Mouse (Mus musculus) limb, embryonic 13.5 days (tissue): ENCODE data around the gene Aatk. TPM values are rescaled to one million over a fixed set of nuclear protein-coding genes. Genes with fewer than 3 reads are reported as not detected.

ENCODE experiments used
- ATAC-seq: fragments of 200-750 bp; cut with Nextera tagmentation; 2 replicates; pipeline ENCODE4 v1.8.0; 2017; ENCODE audit warnings: low read depth, moderate number of reproducible peaks, moderate TSS enrichment; ENCODE audit not compliant: low FRiP score
- H3K27ac ChIP-seq: fragments of 300-500 bp; sonication (generic); 2 replicates; pipeline ENCODE4 v1.5.1; 2015; ENCODE audit warnings: inconsistent platforms, mild to moderate bottlenecking, moderate library complexity
- H3K27me3 ChIP-seq: fragments of 300-500 bp; sonication (generic); 2 replicates; pipeline ENCODE4 v1.6.1; 2015; ENCODE audit warnings: mild to moderate bottlenecking, inconsistent platforms
- H3K36me3 ChIP-seq: fragments of 300-500 bp; sonication (generic); 2 replicates; pipeline ENCODE4 v1.6.1; 2015; ENCODE audit warnings: inconsistent platforms, mild to moderate bottlenecking, moderate library complexity
- H3K4me1 ChIP-seq: fragments of 300-500 bp; sonication (generic); 2 replicates; pipeline ENCODE4 v1.6.1; 2015; ENCODE audit warnings: inconsistent platforms
- H3K4me2 ChIP-seq: fragments of 300-500 bp; sonication (generic); replicated peaks from 2 replicates; pipeline ENCODE4 v1.6.1; 2015; ENCODE audit warnings: inconsistent platforms, mild to moderate bottlenecking, moderate library complexity
- H3K4me3 ChIP-seq: fragments of 300-500 bp; sonication (generic); 2 replicates; pipeline ENCODE4 v1.5.1; 2015; ENCODE audit warnings: moderate library complexity, mild to moderate bottlenecking, inconsistent platforms
- H3K9ac ChIP-seq: fragments of 300-500 bp; sonication (generic); 2 replicates; pipeline ENCODE4 v1.6.1; 2015; ENCODE audit warnings: mild to moderate bottlenecking, inconsistent platforms
- H3K9me3 ChIP-seq: fragments of 300-500 bp; sonication (generic); 2 replicates; pipeline ENCODE4 v1.6.1; 2016; ENCODE audit warnings: inconsistent platforms
- WGBS: fragments of 180-500 bp; shearing (Covaris S2); methylation state at CpG from one replicate; pipeline ENCODE4 v1.1.7; 2015; 5-methylcytosine and 5-hydroxymethylcytosine counted together
- polyA plus RNA-seq: library from polyadenylated mRNA; unstranded; fragments of >200 nt; fragmentation: Nextera tagmentation; extraction: Ambion mirVana; gene quantifications from 2 replicates; pipeline ENCODE4 v1.2.1, GENCODE M21; 2015

Gene Aatk
- polyA plus RNA-seq, 1 experiment from 2014 or later, result 6.1 TPM

DNA sequence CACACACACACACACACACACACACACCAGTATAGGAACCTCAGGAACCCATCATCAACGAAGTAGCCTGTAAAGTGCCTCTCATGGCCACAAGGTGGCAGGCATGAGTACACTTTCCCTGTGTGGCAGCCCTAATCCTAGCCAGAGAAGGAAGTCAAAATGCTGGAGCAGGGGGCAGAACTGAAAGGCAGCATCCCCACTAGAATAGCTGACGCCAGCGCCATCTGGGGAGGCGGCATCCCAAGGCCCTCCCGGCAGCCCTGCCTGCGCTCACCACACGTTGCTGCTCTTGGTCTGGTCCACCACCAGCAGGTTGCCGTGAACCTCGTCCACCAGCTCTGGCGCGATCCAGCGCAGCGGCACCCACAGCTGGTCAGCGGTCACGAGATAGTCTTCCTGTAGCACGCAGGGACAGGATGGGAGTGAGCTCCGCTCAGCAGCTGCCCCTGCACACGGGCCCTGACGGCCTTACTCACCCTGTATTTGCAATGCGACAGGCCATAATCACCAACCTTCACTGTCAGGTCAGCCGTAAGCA lies 33.7 kb downstream of the Aatk start:
- H3K9ac ChIP-seq, result peak overlapping the region; percentile 63
- no peak overlapping the region for H3K27ac ChIP-seq
- peaks cover 14% of the 10 kb centered on the region for H3K4me1 ChIP-seq
- H3K27me3 ChIP-seq, result peaks cover 30% of the 10 kb centered on the region
- peak; percentile 77 for ATAC-seq
- H3K9me3 ChIP-seq, result no peaks in the 10 kb centered on the region
- H3K4me3 ChIP-seq, result peak overlapping the region; percentile 32
- 16% methylated on average over 21 of the region's 21 CpGs for WGBS
- H3K4me2 ChIP-seq, result peak overlapping the region; percentile 69
- peaks cover 5% of the 10 kb centered on the region for H3K36me3 ChIP-seq

- Histone ChIP-seq H3K4me1 (peaks cover 14% of the 10 kb centered on the region), H3K27ac (no peak overlapping the region), H3K36me3 (peaks cover 5% of the 10 kb centered on the region), H3K4me2 (no peak overlapping the region), H3K9me3 (no peaks in the 10 kb centered on the region), H3K27me3 (peaks cover 30% of the 10 kb centered on the region), H3K9ac (no peak overlapping the region; the same call in 1 of the 2 replicates), H3K4me3 (no peak overlapping the region)
- peak; percentile 1; the same call in 1 of the 2 replicates for ATAC-seq
- 74% methylated on average over 13 of the region's 13 CpGs for WGBS
Measured at GRCm38 (mm10) chr11:120012702-120013101, 34.3 kb downstream of the Aatk start.

GRCm38 (mm10) chr11:120011761-120012560 lies 35.0 kb downstream of the Aatk start:
- Histone ChIP-seq H3K4me1 (peaks cover 14% of the 10 kb centered on the region), H3K4me2 (peak overlapping the region; percentile 46), H3K4me3 (peak overlapping the region; percentile 10; the same call in 1 of the 2 replicates), H3K36me3 (peaks cover 5% of the 10 kb centered on the region), H3K27ac (no peak overlapping the region), H3K9ac (peak overlapping the region; percentile 13; the same call in 1 of the 2 replicates), H3K9me3 (no peaks in the 10 kb centered on the region), H3K27me3 (peaks cover 30% of the 10 kb centered on the region)
- WGBS, result 38% methylated on average over 43 of the region's 43 CpGs
- ATAC-seq, result no peak

DNA sequence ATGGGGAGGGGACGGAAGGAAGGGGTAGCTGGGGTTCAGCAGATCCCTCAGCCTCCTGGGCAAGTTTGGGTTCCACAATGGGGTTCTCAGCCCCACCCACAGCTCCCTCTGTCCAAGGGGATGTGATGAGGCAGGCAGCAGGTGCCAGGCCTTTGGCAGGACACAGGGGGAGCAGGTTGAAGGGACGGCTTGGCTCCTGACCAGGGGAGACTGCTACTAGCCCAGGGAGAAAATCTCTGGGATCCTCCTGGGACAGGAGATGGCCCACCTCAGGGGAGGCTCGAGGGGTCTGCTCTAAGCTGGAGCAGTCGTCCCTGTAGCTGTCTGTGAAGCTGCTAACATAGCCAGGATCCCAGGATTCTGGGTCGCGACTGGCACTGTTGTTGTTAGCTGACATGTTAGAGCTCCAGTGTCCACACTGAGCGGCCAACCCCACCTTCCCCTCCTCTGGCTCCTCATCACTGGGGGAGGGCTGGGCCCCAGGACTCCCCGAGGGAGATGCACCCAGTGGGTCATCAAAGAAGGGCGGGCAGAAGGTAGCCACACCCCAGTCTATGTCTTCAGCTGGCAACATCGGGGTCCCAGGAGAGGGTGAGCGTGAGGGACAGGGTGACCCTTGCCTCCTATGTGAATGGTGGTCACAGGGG lies 35.7 kb downstream of the Aatk start:
- H3K4me3 ChIP-seq, result no peak overlapping the region

DNA sequence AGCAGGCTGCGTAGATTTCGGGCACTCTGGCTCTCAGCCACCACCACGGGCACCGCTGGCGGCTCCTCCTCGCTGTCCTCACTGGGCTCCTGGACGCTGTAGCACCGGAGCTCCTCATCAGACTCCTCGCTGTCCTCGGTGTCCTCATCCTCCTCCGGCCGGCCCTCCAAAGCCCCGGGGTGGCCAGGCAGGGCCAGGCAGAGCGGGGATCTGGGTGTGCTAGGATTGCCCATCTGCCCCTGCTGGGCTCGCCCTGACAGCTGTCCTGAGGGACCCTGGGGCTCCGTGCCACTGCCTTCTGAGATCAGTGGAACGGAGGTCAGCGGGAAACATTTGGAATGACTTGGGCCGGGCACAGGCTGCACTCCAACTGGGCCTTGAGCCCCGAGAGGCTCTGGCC lies 37.0 kb downstream of the Aatk start:
- Histone ChIP-seq H3K27me3 (peaks cover 30% of the 10 kb centered on the region), H3K27ac (no peak overlapping the region), H3K9ac (no peak overlapping the region), H3K36me3 (peaks cover 18% of the 10 kb centered on the region), H3K9me3 (no peaks in the 10 kb centered on the region), H3K4me3 (no peak overlapping the region), H3K4me2 (no peak overlapping the region), H3K4me1 (peaks cover 14% of the 10 kb centered on the region)
- ATAC-seq, result no peak
- WGBS, result 83% methylated on average over 20 of the region's 20 CpGs

More for the DNA sequence above, 35.7 kb downstream of the Aatk start:
- H3K4me2 ChIP-seq, result no peak overlapping the region
- WGBS, result 76% methylated on average over 11 of the region's 11 CpGs
- peaks cover 9% of the 10 kb centered on the region for H3K36me3 ChIP-seq
- peaks cover 30% of the 10 kb centered on the region for H3K27me3 ChIP-seq
- no peak overlapping the region for H3K27ac ChIP-seq
- no peaks in the 10 kb centered on the region for H3K9me3 ChIP-seq
- peak overlapping the region; percentile 8; the same call in 1 of the 2 replicates for H3K9ac ChIP-seq
- ATAC-seq, result no peak
- H3K4me1 ChIP-seq, result peaks cover 14% of the 10 kb centered on the region

DNA sequence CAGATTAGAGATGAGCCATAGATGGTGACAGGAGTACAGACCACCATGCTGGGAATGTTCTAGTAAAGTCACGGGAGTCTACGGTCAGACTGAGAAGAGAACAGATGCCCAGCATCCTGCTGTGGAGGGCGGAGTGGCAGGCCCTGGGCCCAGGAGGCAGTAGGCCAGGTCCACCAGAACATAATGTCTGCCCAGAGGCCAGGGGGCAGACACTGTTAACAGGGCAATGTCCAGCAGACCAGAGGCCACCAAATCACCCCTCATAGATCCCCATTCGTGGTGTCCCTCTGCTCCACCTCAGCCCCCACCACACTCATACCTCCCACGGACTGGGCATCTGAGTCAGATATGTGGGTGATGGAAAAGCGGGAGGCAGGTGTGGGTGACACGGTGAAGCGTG lies 38.0 kb downstream of the Aatk start:
- Histone ChIP-seq H3K9ac (no peak overlapping the region), H3K27me3 (peaks cover 30% of the 10 kb centered on the region), H3K36me3 (peaks cover 23% of the 10 kb centered on the region), H3K4me3 (no peak overlapping the region), H3K27ac (no peak overlapping the region), H3K9me3 (no peaks in the 10 kb centered on the region), H3K4me2 (no peak overlapping the region), H3K4me1 (peaks cover 14% of the 10 kb centered on the region)
- 87% methylated on average over 8 of the region's 8 CpGs for WGBS
- ATAC-seq, result no peak

- no peak overlapping the region for H3K9ac ChIP-seq
- H3K9me3 ChIP-seq, result no peaks in the 10 kb centered on the region
- WGBS, result 82% methylated on average over 1 of the region's 1 CpGs
- no peak overlapping the region for H3K4me2 ChIP-seq
- H3K4me1 ChIP-seq, result peaks cover 12% of the 10 kb centered on the region
- no peak overlapping the region for H3K27ac ChIP-seq
- H3K4me3 ChIP-seq, result no peak overlapping the region
- ATAC-seq, result no peak
- H3K36me3 ChIP-seq, result peaks cover 26% of the 10 kb centered on the region
- peaks cover 30% of the 10 kb centered on the region for H3K27me3 ChIP-seq
Measured at GRCm38 (mm10) chr11:120008501-120008900, 38.5 kb downstream of the Aatk start.

- no peak overlapping the region for H3K9ac ChIP-seq
- 81% methylated on average over 4 of the region's 4 CpGs for WGBS
- H3K4me1 ChIP-seq, result peaks cover 9% of the 10 kb centered on the region
- ATAC-seq, result no peak
- H3K27ac ChIP-seq, result no peak overlapping the region
- H3K36me3 ChIP-seq, result peaks cover 26% of the 10 kb centered on the region
- H3K4me3 ChIP-seq, result no peak overlapping the region
- H3K4me2 ChIP-seq, result no peak overlapping the region
- H3K9me3 ChIP-seq, result no peaks in the 10 kb centered on the region
- H3K27me3 ChIP-seq, result peaks cover 28% of the 10 kb centered on the region
Measured at GRCm38 (mm10) chr11:120007496-120008080, 39.4 kb downstream of the Aatk start.

DNA sequence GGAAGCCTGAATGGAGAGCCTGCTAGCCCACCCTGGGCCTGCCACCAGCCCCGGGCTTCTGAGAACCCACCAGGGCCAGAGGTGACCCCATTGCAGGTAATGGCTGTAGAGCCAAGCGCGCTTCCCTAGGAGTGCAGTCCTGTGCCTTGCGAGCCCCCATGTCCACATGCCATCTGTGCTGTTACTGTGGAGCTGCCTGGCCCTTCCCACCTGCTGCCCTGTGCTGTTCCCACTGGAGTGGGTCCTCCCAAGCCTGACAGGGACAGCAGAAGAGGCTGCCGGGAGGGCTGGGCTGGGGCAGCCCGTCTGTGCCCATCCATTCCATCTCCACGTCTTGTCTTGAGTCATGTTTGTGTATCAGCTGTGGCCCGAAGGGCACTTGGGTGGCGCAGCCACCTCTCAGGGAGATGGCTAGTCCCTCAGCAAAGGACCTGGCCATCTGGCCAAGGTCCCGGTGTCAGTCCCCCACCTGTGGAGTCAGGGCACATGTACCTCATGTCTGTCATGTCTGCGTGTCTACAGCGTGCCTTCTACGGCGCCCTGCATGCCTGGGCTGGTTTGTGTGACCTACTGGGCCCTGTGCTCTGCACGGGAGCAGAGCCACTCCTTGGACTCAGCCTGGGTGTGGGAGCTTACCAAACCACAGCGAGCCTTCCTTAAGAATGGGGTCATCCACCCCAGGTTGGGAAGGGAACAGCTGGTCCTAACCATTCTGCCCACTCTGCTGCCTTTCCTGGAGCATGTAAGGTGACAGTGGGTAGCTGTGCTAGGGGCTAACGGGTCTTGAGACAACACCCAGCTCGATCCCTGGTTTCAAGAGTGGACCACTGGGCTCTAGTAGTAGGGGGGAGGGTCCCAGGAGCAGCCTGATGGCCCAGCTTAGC lies 41.3 kb downstream of the Aatk start:
- no peak for ATAC-seq
- no peaks in the 10 kb centered on the region for H3K4me1 ChIP-seq
- H3K9me3 ChIP-seq, result no peaks in the 10 kb centered on the region
- H3K4me2 ChIP-seq, result no peak overlapping the region
- peaks cover 29% of the 10 kb centered on the region for H3K36me3 ChIP-seq
- no peak overlapping the region for H3K27ac ChIP-seq
- WGBS, result 88% methylated on average over 18 of the region's 18 CpGs
- H3K4me3 ChIP-seq, result no peak overlapping the region
- H3K9ac ChIP-seq, result no peak overlapping the region
- H3K27me3 ChIP-seq, result peaks cover 9% of the 10 kb centered on the region; the same call in 1 of the 2 replicates

DNA sequence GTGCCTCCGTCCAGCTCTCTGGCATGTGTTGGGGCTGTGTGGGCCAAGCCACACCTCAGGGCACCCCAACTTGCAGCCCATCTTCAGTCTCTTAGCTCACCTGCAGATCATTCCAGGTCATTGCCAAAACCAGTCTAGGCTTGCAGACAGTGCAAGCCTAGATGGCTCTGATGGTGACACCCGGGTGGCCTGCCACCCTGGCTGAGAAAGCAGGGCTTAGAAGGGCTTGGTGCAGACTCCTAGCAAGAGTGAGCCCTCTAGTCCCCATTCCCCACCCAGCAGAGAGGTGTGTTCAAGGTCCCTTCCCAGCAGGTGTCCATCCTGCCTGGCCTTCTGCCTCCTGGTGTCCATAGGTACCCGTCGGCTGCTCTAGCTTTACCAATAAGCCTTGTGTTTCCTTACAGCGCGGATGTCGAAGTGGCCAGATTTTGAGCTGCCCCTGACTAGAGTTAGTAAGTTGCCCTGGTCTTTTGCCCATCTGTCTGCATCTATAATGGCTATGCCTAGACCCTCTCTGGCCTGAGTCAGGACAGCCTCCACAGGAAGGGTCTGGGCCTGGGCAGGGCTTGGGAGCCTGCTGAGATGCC lies 44.2 kb downstream of the Aatk start:
- H3K4me1 ChIP-seq, result no peaks in the 10 kb centered on the region
- 87% methylated on average over 7 of the region's 7 CpGs for WGBS
- no peak overlapping the region; the same call in 1 of the 2 replicates for H3K9ac ChIP-seq
- no peaks in the 10 kb centered on the region for H3K9me3 ChIP-seq
- no peak overlapping the region for H3K4me3 ChIP-seq
- no peak overlapping the region for H3K27ac ChIP-seq
- H3K36me3 ChIP-seq, result peaks cover 46% of the 10 kb centered on the region
- H3K4me2 ChIP-seq, result no peak overlapping the region
- ATAC-seq, result no peak
- no peaks in the 10 kb centered on the region for H3K27me3 ChIP-seq

- Histone ChIP-seq H3K27me3 (no peaks in the 10 kb centered on the region), H3K4me1 (no peaks in the 10 kb centered on the region), H3K4me3 (no peak overlapping the region), H3K36me3 (peaks cover 53% of the 10 kb centered on the region), H3K9me3 (no peaks in the 10 kb centered on the region), H3K9ac (no peak overlapping the region), H3K27ac (no peak overlapping the region), H3K4me2 (no peak overlapping the region)
- no peak for ATAC-seq
- 82% methylated on average over 5 of the region's 5 CpGs for WGBS
Measured at GRCm38 (mm10) chr11:120002041-120002440, 44.9 kb downstream of the Aatk start.
